Mouse (Mus musculus) small intestine, adult 2 months (tissue): ENCODE measurements around the gene Nfia.

Experiments used
- CTCF ChIP-seq: fragments of 200-500 bp; IDR thresholded peaks from 2 replicates; pipeline ENCODE4 v1.5.1; 2012; ENCODE audit warnings: low read depth, mild to moderate bottlenecking, control low read depth, inconsistent platforms, low read length, moderate library complexity, mixed read lengths; ENCODE audit not compliant: insufficient replicate concordance, insufficient read length; ENCODE audit errors: extremely low read depth
- POLR2A ChIP-seq: fragments of 200-500 bp; IDR thresholded peaks from 2 replicates; pipeline ENCODE4 v1.6.1; 2012; ENCODE audit warnings: low read depth, mild to moderate bottlenecking, control low read depth, inconsistent platforms, low read length, moderate library complexity

GRCm38 (mm10) chr4:97875901-97876300 is 103.4 kb downstream of the Nfia start:
- no peak for TF ChIP-seq CTCF
- no peak for TF ChIP-seq POLR2A
